Mouse (Mus musculus) embryonic facial prominence, embryonic 15.5 days (tissue): ENCODE measurements around the gene Esf1. TPM values are rescaled to one million over a fixed set of nuclear protein-coding genes. Genes with fewer than 3 reads are reported as not detected.
"Not testable (repeated sequence)": the region's sequence is repeated elsewhere in the genome, so short reads cannot be mapped to it uniquely, and the experiment has no call there.

ENCODE experiments used
- ATAC-seq: fragments of 200-750 bp; cut with Nextera tagmentation; 2 replicates; pipeline ENCODE4 v1.8.0; 2017; ENCODE audit warnings: low read depth, moderate TSS enrichment; ENCODE audit not compliant: insufficient number of reproducible peaks, low FRiP score, low TSS enrichment
- H3K27ac ChIP-seq: fragments of 300-500 bp; sonication (generic); replicated peaks from 2 replicates; pipeline ENCODE4 v1.5.1; 2015; ENCODE audit warnings: mild to moderate bottlenecking, inconsistent platforms
- H3K27me3 ChIP-seq: fragments of 300-500 bp; sonication (generic); 2 replicates; pipeline ENCODE4 v1.6.1; 2015; ENCODE audit warnings: inconsistent platforms
- H3K36me3 ChIP-seq: fragments of 300-500 bp; sonication (generic); 2 replicates; pipeline ENCODE4 v1.6.1; 2015; ENCODE audit warnings: mild to moderate bottlenecking, inconsistent platforms
- H3K4me1 ChIP-seq: fragments of 300-500 bp; sonication (generic); 2 replicates; pipeline ENCODE4 v1.6.1; 2015; ENCODE audit warnings: inconsistent platforms
- H3K4me2 ChIP-seq: fragments of 300-500 bp; sonication (generic); replicated peaks from 2 replicates; pipeline ENCODE4 v1.6.1; 2015; ENCODE audit warnings: mild to moderate bottlenecking, inconsistent platforms
- H3K4me3 ChIP-seq: fragments of 300-500 bp; sonication (generic); replicated peaks from 2 replicates; pipeline ENCODE4 v1.5.1; 2015; ENCODE audit warnings: mild to moderate bottlenecking, inconsistent platforms
- H3K9ac ChIP-seq: fragments of 300-500 bp; sonication (generic); 2 replicates; pipeline ENCODE4 v1.6.1; 2015; ENCODE audit warnings: inconsistent platforms
- H3K9me3 ChIP-seq: fragments of 300-500 bp; sonication (generic); replicated peaks from 2 replicates; pipeline ENCODE4 v1.6.1; 2016; ENCODE audit warnings: inconsistent platforms
- WGBS: fragments of 180-500 bp; shearing (Covaris S2); methylation state at CpG from one replicate; pipeline ENCODE4 v1.1.7; 2015; 5-methylcytosine and 5-hydroxymethylcytosine counted together
- polyA plus RNA-seq: library from polyadenylated mRNA; unstranded; fragments of >200 nt; fragmentation: Nextera tagmentation; extraction: Ambion mirVana; gene quantifications from 2 replicates; pipeline ENCODE4 v1.2.1, GENCODE M21; 2015

Esf1 gene
- polyA plus RNA-seq, 1 experiment from 2014 or later = 24.4 TPM

GRCm38 (mm10) chr2:140159186-140159730 lies 11.1 kb downstream of the Esf1 start:
- Histone ChIP-seq H3K4me3 (no peak overlapping the region), H3K36me3 (peaks cover 39% of the 10 kb centered on the region), H3K27me3 (no peaks in the 10 kb centered on the region), H3K4me2 (no peak overlapping the region), H3K27ac (no peak overlapping the region), H3K9me3 (no peaks in the 10 kb centered on the region), H3K4me1 (no peaks in the 10 kb centered on the region), H3K9ac (no peak overlapping the region)
- 74% methylated on average over 3 of the region's 3 CpGs for WGBS
- ATAC-seq = no peak

- peaks cover 31% of the 10 kb centered on the region for H3K36me3 ChIP-seq
- H3K27ac ChIP-seq, H3K4me1 ChIP-seq, H3K9ac ChIP-seq, H3K4me2 ChIP-seq, H3K27me3 ChIP-seq, H3K4me3 ChIP-seq, H3K9me3 ChIP-seq, ATAC-seq: not testable (repeated sequence)
- WGBS = 95% methylated on average over 4 of the region's 4 CpGs
These were observed 18.6 kb downstream of the Esf1 start, which contains the start of gene Gm17374 for GRCm38 (mm10) chr2:140151743-140152142. Gene Gm17374 (plus strand): TSS chr2:140152043.

GRCm38 (mm10) chr2:140125516-140125915 lies 44.8 kb downstream of the Esf1 start:
- H3K4me2 ChIP-seq = no peak overlapping the region
- WGBS = 82% methylated on average over 2 of the region's 2 CpGs

GRCm38 (mm10) chr2:140113851-140114250 lies 56.5 kb downstream of the Esf1 start:
- no peaks in the 10 kb centered on the region for H3K36me3 ChIP-seq
- H3K4me2 ChIP-seq = no peak overlapping the region
- no peak overlapping the region for H3K4me3 ChIP-seq
- H3K9me3 ChIP-seq = no peaks in the 10 kb centered on the region
- no peak overlapping the region for H3K9ac ChIP-seq
- ATAC-seq = no peak
- H3K27ac ChIP-seq = no peak overlapping the region
- no peaks in the 10 kb centered on the region for H3K27me3 ChIP-seq
- 72% methylated on average over 8 of the region's 8 CpGs for WGBS
- no peaks in the 10 kb centered on the region for H3K4me1 ChIP-seq

More at GRCm38 (mm10) chr2:140125516-140125915, 44.8 kb downstream of the Esf1 start:
- Histone ChIP-seq H3K27ac (no peak overlapping the region), H3K9me3 (no peaks in the 10 kb centered on the region), H3K4me3 (no peak overlapping the region), H3K36me3 (peaks cover 58% of the 10 kb centered on the region), H3K4me1 (no peaks in the 10 kb centered on the region), H3K9ac (no peak overlapping the region), H3K27me3 (no peaks in the 10 kb centered on the region)
- ATAC-seq = no peak

- H3K9me3 ChIP-seq = no peaks in the 10 kb centered on the region
- no peaks in the 10 kb centered on the region for H3K4me1 ChIP-seq
- H3K36me3 ChIP-seq = no peaks in the 10 kb centered on the region
- H3K27me3 ChIP-seq = no peaks in the 10 kb centered on the region
- H3K27ac ChIP-seq = no peak overlapping the region
- no peak overlapping the region for H3K4me2 ChIP-seq
- no peak for ATAC-seq
- H3K4me3 ChIP-seq = no peak overlapping the region
- H3K9ac ChIP-seq = no peak overlapping the region
- 41% methylated on average over 1 of the region's 1 CpGs for WGBS
These were observed 61.4 kb downstream of the Esf1 start for GRCm38 (mm10) chr2:140108945-140109344.

GRCm38 (mm10) chr2:140107641-140108040 lies 62.7 kb downstream of the Esf1 start:
- Histone ChIP-seq H3K36me3 (no peaks in the 10 kb centered on the region), H3K4me3 (no peak overlapping the region), H3K27me3 (no peaks in the 10 kb centered on the region), H3K4me1 (no peaks in the 10 kb centered on the region), H3K4me2 (no peak overlapping the region), H3K27ac (no peak overlapping the region), H3K9me3 (no peaks in the 10 kb centered on the region), H3K9ac (no peak overlapping the region)
- ATAC-seq = no peak
- WGBS = 82% methylated on average over 4 of the region's 4 CpGs

- Histone ChIP-seq H3K9me3 (no peaks in the 10 kb centered on the region), H3K27ac (no peak overlapping the region), H3K9ac (no peak overlapping the region), H3K27me3 (no peaks in the 10 kb centered on the region), H3K4me3 (no peak overlapping the region), H3K4me1 (no peaks in the 10 kb centered on the region), H3K4me2 (no peak overlapping the region), H3K36me3 (no peaks in the 10 kb centered on the region)
- WGBS = 68% methylated on average over 3 of the region's 3 CpGs
- ATAC-seq = no peak
These were observed 65.4 kb downstream of the Esf1 start for GRCm38 (mm10) chr2:140104951-140105350.

GRCm38 (mm10) chr2:140100551-140101474 lies 69.6 kb downstream of the Esf1 start:
- Histone ChIP-seq H3K9me3 (no peaks in the 10 kb centered on the region), H3K36me3 (no peaks in the 10 kb centered on the region), H3K9ac (no peak overlapping the region), H3K4me1 (no peaks in the 10 kb centered on the region), H3K4me3 (no peak overlapping the region), H3K27me3 (no peaks in the 10 kb centered on the region), H3K4me2 (no peak overlapping the region), H3K27ac (no peak overlapping the region)
- ATAC-seq = no peak
- 67% methylated on average over 3 of the region's 3 CpGs for WGBS

GRCm38 (mm10) chr2:140099971-140100370 lies 70.4 kb downstream of the Esf1 start:
- Histone ChIP-seq H3K4me3 (no peak overlapping the region), H3K4me2 (no peak overlapping the region), H3K4me1 (no peaks in the 10 kb centered on the region), H3K36me3 (no peaks in the 10 kb centered on the region), H3K9me3 (no peaks in the 10 kb centered on the region), H3K27ac (no peak overlapping the region), H3K9ac (no peak overlapping the region), H3K27me3 (no peaks in the 10 kb centered on the region)
- 49% methylated on average over 3 of the region's 3 CpGs for WGBS
- ATAC-seq = no peak

GRCm38 (mm10) chr2:140097131-140097591 lies 73.2 kb downstream of the Esf1 start:
- no peak for ATAC-seq
- H3K4me1 ChIP-seq = no peaks in the 10 kb centered on the region
- no peaks in the 10 kb centered on the region for H3K27me3 ChIP-seq
- WGBS = 84% methylated on average over 3 of the region's 3 CpGs
- H3K9ac ChIP-seq = no peak overlapping the region
- no peaks in the 10 kb centered on the region for H3K9me3 ChIP-seq
- no peak overlapping the region for H3K4me2 ChIP-seq
- H3K36me3 ChIP-seq = no peaks in the 10 kb centered on the region
- H3K4me3 ChIP-seq = no peak overlapping the region
- H3K27ac ChIP-seq = no peak overlapping the region

GRCm38 (mm10) chr2:140096034-140096433 lies 74.3 kb downstream of the Esf1 start:
- no peaks in the 10 kb centered on the region for H3K9me3 ChIP-seq
- no peaks in the 10 kb centered on the region for H3K4me1 ChIP-seq
- H3K4me2 ChIP-seq = no peak overlapping the region
- no peak for ATAC-seq
- no peaks in the 10 kb centered on the region for H3K36me3 ChIP-seq
- H3K27ac ChIP-seq = no peak overlapping the region
- H3K4me3 ChIP-seq = no peak overlapping the region
- 85% methylated on average over 5 of the region's 5 CpGs for WGBS
- no peaks in the 10 kb centered on the region for H3K27me3 ChIP-seq
- no peak overlapping the region for H3K9ac ChIP-seq
